Mouse (Mus musculus) CH12.LX (cell line): Measurements from ENCODE around the gene Enpp1.

Experiments
- CTCF ChIP-seq, 2 experiments: IDR thresholded peaks in 1 of 2; conservative IDR thresholded peaks in 1 of 2; 2 replicates each; pipeline ENCODE4 v1.5.1; 2011 to 2012; ENCODE audit warnings: low read depth in 2 of 2, low read length in 2 of 2, improper control_type of control experiment in 1 of 2, inconsistent platforms in 1 of 2, mild to moderate bottlenecking in 1 of 2, moderate library complexity in 1 of 2
- HCFC1 ChIP-seq: IDR thresholded peaks from 2 replicates; pipeline ENCODE4 v1.6.1; 2012; ENCODE audit warnings: low read depth, mild to moderate bottlenecking, inconsistent platforms, low read length, improper control_type of control experiment
- IRF4 ChIP-seq: IDR thresholded peaks from 2 replicates; pipeline ENCODE4 v1.6.1; 2014; ENCODE audit warnings: low read depth, mild to moderate bottlenecking, inconsistent platforms, low read length, improper control_type of control experiment
- JUN ChIP-seq: IDR thresholded peaks from 2 replicates; pipeline ENCODE4 v1.6.1; 2011; ENCODE audit warnings: low read depth, mild to moderate bottlenecking, low read length, improper control_type of control experiment, moderate library complexity; ENCODE audit not compliant: insufficient read depth
- MAFK ChIP-seq: IDR thresholded peaks from 2 replicates; pipeline ENCODE4 v1.6.1; 2011; ENCODE audit warnings: low read length, improper control_type of control experiment; ENCODE audit not compliant: insufficient replicate concordance
- MAZ ChIP-seq: IDR thresholded peaks from 2 replicates; pipeline ENCODE4 v1.6.1; 2012; ENCODE audit warnings: low read depth, mild to moderate bottlenecking, inconsistent platforms, low read length, improper control_type of control experiment, moderate library complexity
- MXI1 ChIP-seq: IDR thresholded peaks from 2 replicates; pipeline ENCODE4 v1.6.1; 2011; ENCODE audit warnings: mild to moderate bottlenecking, low read depth, low read length, improper control_type of control experiment
- MYC ChIP-seq: IDR thresholded peaks from 2 replicates; pipeline ENCODE4 v1.6.1; 2011; ENCODE audit warnings: low read depth, mild to moderate bottlenecking, improper control_type of control experiment, low read length
- POLR2A ChIP-seq: IDR thresholded peaks from 2 replicates; pipeline ENCODE4 v1.6.1; 2011; ENCODE audit warnings: low read depth, mild to moderate bottlenecking, improper control_type of control experiment, low read length
- RAD21 ChIP-seq: IDR thresholded peaks from 2 replicates; pipeline ENCODE4 v1.6.1; 2011; ENCODE audit warnings: low read depth, mild to moderate bottlenecking, low read length, improper control_type of control experiment, moderate library complexity
- USF2 ChIP-seq: conservative IDR thresholded peaks from 2 replicates; pipeline ENCODE4 v1.6.1; 2011; ENCODE audit warnings: low read depth, low read length, improper control_type of control experiment
- ZKSCAN1 ChIP-seq: IDR thresholded peaks from 2 replicates; pipeline ENCODE4 v1.6.1; 2012; ENCODE audit warnings: low read depth, inconsistent platforms, low read length, improper control_type of control experiment, borderline replicate concordance

DNA sequence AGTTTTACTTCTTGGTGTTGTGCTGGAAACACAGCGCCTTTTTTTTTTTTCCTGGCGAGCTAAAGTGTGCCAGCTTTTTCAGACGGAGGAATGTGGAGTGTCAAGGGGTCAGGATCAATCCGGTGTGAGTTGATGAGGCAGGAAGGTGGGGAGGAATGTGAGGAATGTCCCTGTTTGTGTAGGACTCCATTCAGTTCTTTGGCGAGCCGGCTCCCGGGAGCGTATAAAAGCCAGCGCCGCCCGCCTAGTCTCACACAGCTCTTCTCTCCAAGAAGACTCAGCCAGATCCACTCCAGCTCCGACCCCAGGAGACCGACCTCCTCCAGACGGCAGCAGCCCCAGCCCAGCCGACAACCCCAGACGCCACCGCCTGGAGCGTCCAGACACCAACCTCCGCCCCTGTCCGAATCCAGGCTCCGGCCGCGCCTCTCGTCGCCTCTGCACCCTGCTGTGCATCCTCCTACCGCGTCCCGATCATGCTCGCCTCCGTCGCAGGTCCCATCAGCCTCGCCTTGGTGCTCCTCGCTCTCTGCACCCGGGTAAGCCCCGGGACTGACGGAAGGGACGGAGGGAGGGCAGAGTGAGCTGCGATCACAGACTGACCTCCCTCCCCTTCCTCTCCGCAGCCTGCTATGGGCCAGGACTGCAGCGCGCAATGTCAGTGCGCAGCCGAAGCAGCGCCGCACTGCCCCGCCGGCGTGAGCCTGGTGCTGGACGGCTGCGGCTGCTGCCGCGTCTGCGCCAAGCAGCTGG is 116.5 kb downstream of the Enpp1 start, which contains the start of gene Ccn2:
- TF ChIP-seq MYC = no peak
- TF ChIP-seq IRF4 = no peak
- TF ChIP-seq POLR2A = no peak
- TF ChIP-seq ZKSCAN1 = no peak
- no peak for TF ChIP-seq MAFK
- no peak for TF ChIP-seq CTCF (conservative IDR thresholded peaks at IDR 0.05 in 1 of 2, IDR thresholded peaks at IDR 0.05 in 1 of 2; ENCODE audit: low read depth in 2 of 2, low read length in 2 of 2)
- TF ChIP-seq MAZ = no peak
- TF ChIP-seq RAD21 = no peak
- TF ChIP-seq JUN = no peak
- no peak for TF ChIP-seq HCFC1
- TF ChIP-seq USF2 = no peak
- no peak for TF ChIP-seq MXI1
